Mouse (Mus musculus) T-helper 1 cell (primary cell): ENCODE measurements around the gene Lcat.

Experiments used
- in situ Hi-C: fragments of 300-600 bp; cut with MboI, MseI; formaldehyde crosslinking; loops from one replicate; pipeline ENCODE4 v1.15.1; 2025; ENCODE audit warnings: high pct_unique_total_duplicates

The Lcat gene

GRCm38 (mm10) chr8:105889756-105890465 is 53.3 kb downstream of the Lcat start:
- in situ Hi-C loops = loop anchor here (5.0 kb wide), 1 partner anchor 42 kb away; the partner anchor contains the start of gene Ctrl
